Mouse (Mus musculus): ENCODE measurements around the gene Bex3. TPM values are rescaled to one million over a fixed set of nuclear protein-coding genes. Genes with fewer than 3 reads are reported as not detected.

The Bex3 gene
- total RNA-seq, 2 experiments from 2014 or later: 28.7 to 30.9 TPM

DNA sequence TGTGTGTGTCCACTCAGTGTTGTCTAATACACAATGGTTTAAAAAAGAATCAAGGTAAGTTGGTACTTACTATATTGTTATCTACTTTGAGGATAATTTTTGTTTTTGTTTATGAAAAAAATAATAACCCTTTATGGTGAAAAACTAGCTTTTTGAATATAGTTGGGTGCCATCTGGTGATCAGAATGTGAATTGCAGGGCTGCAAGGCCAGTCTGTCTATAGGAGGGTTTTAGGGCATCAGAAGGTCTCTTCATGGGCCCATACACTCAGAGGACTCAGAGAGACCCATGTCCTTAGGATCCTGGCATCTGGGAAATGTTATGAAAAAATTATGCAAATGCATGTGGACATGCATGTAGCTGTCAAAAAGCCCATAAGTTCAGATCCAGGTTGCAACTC, 34.2 kb downstream of the Bex3 start:
- DNase-seq: peak; percentile 9 to 39
- intact Hi-C loops (cut with DNase I): loop anchor here (1.0 to 5.0 kb wide), 2 partner anchors 66 to 107 kb away; no protein-coding TSS in a partner anchor

GRCm38 (mm10) chrX:136306196-136306595, 36.1 kb downstream of the Bex3 start:
- no peak for DNase-seq
- intact Hi-C loops (cut with DNase I): no loop called here

DNA sequence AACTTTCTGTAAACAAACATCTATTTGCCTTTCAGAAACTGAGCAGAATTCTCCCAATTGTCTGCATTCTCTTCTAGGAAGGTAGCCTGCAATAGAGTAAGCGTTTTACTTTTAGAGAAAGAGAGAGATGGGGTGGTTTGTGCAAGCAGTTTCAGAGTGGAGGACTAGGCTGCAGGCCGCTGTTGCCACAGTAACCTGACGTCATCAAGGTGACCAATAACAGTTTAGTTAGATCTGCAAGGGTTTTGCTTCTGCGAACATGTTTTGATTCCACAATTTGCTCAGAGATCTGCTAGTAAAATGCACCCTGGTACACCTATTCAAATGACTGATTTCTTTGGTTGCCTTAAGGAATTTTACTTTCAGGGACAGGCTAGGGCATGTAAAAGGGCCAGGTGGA, 43.2 kb downstream of the Bex3 start:
- intact Hi-C loops (cut with DNase I): no loop called here
- no peak for DNase-seq

DNA sequence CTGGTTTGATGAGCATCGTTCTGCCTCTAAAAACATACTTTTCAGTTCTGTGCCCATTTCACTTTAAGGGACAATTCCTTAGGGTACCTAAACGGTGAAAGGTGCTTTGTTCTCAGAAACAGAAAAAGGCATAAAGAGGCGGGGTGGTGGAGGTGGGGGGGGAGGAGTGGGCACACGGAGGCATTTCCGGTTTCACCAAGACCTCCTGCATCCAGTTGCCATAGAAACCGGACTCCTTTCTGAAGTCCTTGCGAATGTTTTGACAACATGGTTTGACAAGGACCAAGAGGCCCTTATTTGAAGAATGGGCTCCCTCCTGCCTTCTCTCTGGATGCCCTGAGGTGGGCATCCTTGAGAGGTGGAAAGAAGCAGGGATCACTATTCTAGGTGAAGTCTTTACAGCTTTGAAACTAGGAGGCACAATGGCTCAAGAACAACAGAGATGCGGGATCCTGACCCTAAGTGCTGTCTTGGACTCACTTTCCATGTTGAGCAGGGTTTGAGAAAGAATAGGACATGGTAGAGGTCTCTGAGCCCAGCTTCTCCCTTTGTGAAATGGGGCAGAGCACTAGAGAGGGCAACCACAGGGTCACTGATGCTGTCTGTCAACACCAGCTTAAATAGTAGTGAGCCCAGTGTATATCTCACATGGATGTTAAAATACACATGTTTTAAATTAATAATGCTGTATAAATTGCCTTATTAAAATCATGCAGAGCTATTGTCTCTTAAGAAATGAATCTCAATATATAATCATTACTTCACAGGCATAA, 43.9 kb downstream of the Bex3 start:
- intact Hi-C loops (cut with DNase I): no loop called here
- DNase-seq: no peak

DNA sequence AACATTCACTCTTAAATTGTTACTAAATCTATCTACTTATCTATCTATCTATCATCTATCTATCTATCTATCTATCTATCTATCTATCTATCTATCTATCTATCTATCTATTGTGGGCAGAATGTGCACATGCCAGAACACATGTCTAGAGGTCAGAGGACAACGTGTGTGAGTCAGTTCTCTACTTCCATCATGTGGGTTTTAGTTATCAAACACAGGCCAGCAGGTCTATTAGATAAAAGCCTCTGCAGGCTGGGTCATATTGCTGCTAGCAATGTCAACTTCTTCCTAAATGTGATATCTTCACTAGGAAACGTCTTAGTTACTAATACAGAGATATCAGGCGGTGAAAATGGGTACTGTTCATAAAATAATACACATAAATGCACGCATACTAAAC, 49.9 kb downstream of the Bex3 start:
- intact Hi-C loops (cut with DNase I): loop anchor here (2.0 to 5.0 kb wide), 2 partner anchors 83 to 273 kb away; no protein-coding TSS in a partner anchor
- DNase-seq: no peak

Other genes starting within 250 kb of the Bex3 start
- gene Arxes1, start 236.9 kb upstream of the Bex3 start, total RNA-seq (2021): 1 to 10 TPM; 1.3 to 1.6 TPM
- gene Bex2, start 202.0 kb upstream of the Bex3 start, total RNA-seq (2021): under 1 TPM in 1 of 2 experiments, not detected in 1; 0.59 TPM
- not detected for gene Nxf3, start 185.0 kb upstream of the Bex3 start, total RNA-seq (2021)
- gene Bex4, start 131.3 kb upstream of the Bex3 start, total RNA-seq (2021): 1 to 10 TPM in 1 of 2 experiments, under 1 TPM in 1; 0.71 to 1.7 TPM
- 10 to 100 TPM; 27.2 to 34.4 TPM for gene Tceal8, start 97.9 kb upstream of the Bex3 start, total RNA-seq (2021)
- 1 to 10 TPM; 1.6 to 1.7 TPM for gene Tceal5, start 66.4 kb upstream of the Bex3 start, total RNA-seq (2021)
- 1 to 10 TPM; 1.9 to 2.0 TPM for gene Tceal7, start 55.5 kb upstream of the Bex3 start, total RNA-seq (2021)
- gene Bex1, start 54.7 kb upstream of the Bex3 start, total RNA-seq (2021): 1 to 10 TPM; 2.9 to 7.0 TPM
- 10 to 100 TPM; 48.5 to 49.3 TPM for gene Tceal9, start 25.2 kb upstream of the Bex3 start, total RNA-seq (2021)
- not detected for gene Kir3dl1, start 247.7 kb downstream of the Bex3 start, total RNA-seq (2021)

Data from heart, postnatal 14 days (tissue).